8 mouse cellular contexts compared by ENCODE assay signal in genomic region chr4:32985684-32986083, GRCm38 (mm10). TPM values are rescaled to one million over a fixed set of nuclear protein-coding genes. Genes with fewer than 3 reads are reported as not detected.
DNase-seq lines count a peak whose midpoint lies in the region; ATAC-seq and TF ChIP-seq lines count a peak whose summit lies in the region.

No protein-coding gene starts in this region.

- TF ChIP-seq EP300 in stomach, postnatal 0 days (optimal IDR thresholded peaks at IDR 0.05) = no peak

- H3K36me3 ChIP-seq in erythroblast, embryonic 14.5 days (ENCODE audit: control insufficient read depth) = peaks cover 6% of the 10 kb centered on the region; the same call in 1 of the 2 replicates
- H3K36me3 ChIP-seq in stomach, embryonic 15.5 days = no peaks in the 10 kb centered on the region
- no peaks in the 10 kb centered on the region for H3K36me3 ChIP-seq in stomach, postnatal 0 days (ENCODE audit: control insufficient read depth, insufficient read depth, low read length)
- no peaks in the 10 kb centered on the region for H3K36me3 ChIP-seq in midbrain, embryonic 12.5 days

- DNase-seq in stomach, postnatal 0 days (ENCODE audit: low spot score) = no peak
- no peak for DNase-seq in spleen, postnatal 4 days (ENCODE audit: low spot score in 2 of 2)
- no peak for DNase-seq in right cerebral cortex, postnatal 10 days (ENCODE audit: low spot score in 2 of 2)

- H3K27ac ChIP-seq in stomach, embryonic 15.5 days = no peak overlapping the region
- no peak overlapping the region for H3K27ac ChIP-seq in stomach, postnatal 0 days (replicated peaks)
- peak overlapping the region; percentile 70 for H3K27ac ChIP-seq in midbrain, embryonic 12.5 days (replicated peaks)

- peaks cover 83% of the 10 kb centered on the region for H3K4me1 ChIP-seq in erythroblast, embryonic 14.5 days (ENCODE audit: control insufficient read depth)
- H3K4me1 ChIP-seq in stomach, embryonic 15.5 days = no peaks in the 10 kb centered on the region
- H3K4me1 ChIP-seq in stomach, postnatal 0 days (replicated peaks; ENCODE audit: control insufficient read depth, insufficient read depth) = no peaks in the 10 kb centered on the region
- peaks cover 29% of the 10 kb centered on the region for H3K4me1 ChIP-seq in midbrain, embryonic 12.5 days

- 0 out of 2 replicates have a peak overlapping the region, but pooled peaks have one; percentile 98 for H3K4me2 ChIP-seq in stomach, embryonic 15.5 days
- no peak overlapping the region for H3K4me2 ChIP-seq in stomach, postnatal 0 days (replicated peaks; ENCODE audit: low read depth)
- peak overlapping the region; percentile 88 for H3K4me2 ChIP-seq in midbrain, embryonic 12.5 days (replicated peaks)

- ATAC-seq in erythroblast, adult 5-6 weeks (replicated peaks; ENCODE audit: low FRiP score, poor library complexity, severe bottlenecking) = no peak
- ATAC-seq in stomach, embryonic 15.5 days (ENCODE audit: insufficient read depth, low FRiP score, low read depth) = no peak
- ATAC-seq in stomach, postnatal 0 days (ENCODE audit: low FRiP score, low TSS enrichment) = no peak
- ATAC-seq in midbrain, embryonic 12.5 days (ENCODE audit: low FRiP score, low read depth) = no peak
- no peak for ATAC-seq in inflammation-experienced regulatory T-cells, adult 6 months

- no peak overlapping the region for H3K9ac ChIP-seq in stomach, embryonic 15.5 days
- H3K9ac ChIP-seq in stomach, postnatal 0 days (ENCODE audit: low read length) = no peak overlapping the region
- 0 out of 2 replicates have a peak overlapping the region, but pooled peaks have one; percentile 17 for H3K9ac ChIP-seq in midbrain, embryonic 12.5 days (replicated peaks)

- no peak for TF ChIP-seq CTCF in stomach, postnatal 0 days (IDR thresholded peaks at IDR 0.05; ENCODE audit: low read depth)

- peaks cover 14% of the 10 kb centered on the region for H3K9me3 ChIP-seq in erythroblast, embryonic 14.5 days (ENCODE audit: control insufficient read depth, low read length)
- no peaks in the 10 kb centered on the region for H3K9me3 ChIP-seq in stomach, embryonic 15.5 days
- no peaks in the 10 kb centered on the region for H3K9me3 ChIP-seq in stomach, postnatal 0 days (ENCODE audit: control insufficient read depth, low read length)
- H3K9me3 ChIP-seq in midbrain, embryonic 12.5 days = no peaks in the 10 kb centered on the region

- 18% methylated on average over 3 of the region's 3 CpGs for WGBS in stomach, embryonic 15.5 days
- WGBS in stomach, postnatal 0 days = 24% methylated on average over 3 of the region's 3 CpGs
- 2% methylated on average over 3 of the region's 3 CpGs for WGBS in midbrain, embryonic 12.5 days

- H3K27me3 ChIP-seq in erythroblast, embryonic 14.5 days (ENCODE audit: control insufficient read depth) = peaks cover 63% of the 10 kb centered on the region
- H3K27me3 ChIP-seq in stomach, embryonic 15.5 days (replicated peaks) = no peaks in the 10 kb centered on the region
- H3K27me3 ChIP-seq in stomach, postnatal 0 days (ENCODE audit: control insufficient read depth, insufficient read depth, low read length) = no peaks in the 10 kb centered on the region
- peaks cover 11% of the 10 kb centered on the region; the same call in 1 of the 2 replicates for H3K27me3 ChIP-seq in midbrain, embryonic 12.5 days

- H3K4me3 ChIP-seq in erythroblast, embryonic 14.5 days (replicated peaks) = peak overlapping the region; percentile 82
- H3K4me3 ChIP-seq in stomach, embryonic 15.5 days (replicated peaks) = no peak overlapping the region
- no peak overlapping the region for H3K4me3 ChIP-seq in stomach, postnatal 0 days (ENCODE audit: low read depth, low read length)
- peak overlapping the region; percentile 93; the same call in 1 of the 2 replicates for H3K4me3 ChIP-seq in midbrain, embryonic 12.5 days

RNA-seq across cellular contexts. Expression of gene Rragd, which starts 2.8 kb away (rescaled TPM):
- polyA plus RNA-seq in erythroblast, embryonic 14.5 days (2012) = 0.10 and 0.34 TPM in 2 replicates
- total RNA-seq in erythroblast, adult 5-6 weeks (2015; ENCODE audit: low replicate concordance) = 3.8 and 7.1 TPM in 2 replicates
- 10.0 and 19.5 TPM in 2 replicates for total RNA-seq in erythroblast, adult 5-6 weeks (2017; ENCODE audit: low replicate concordance)
- polyA plus RNA-seq in stomach, embryonic 15.5 days (2015; fragmentation: Nextera tagmentation; extraction: Ambion mirVana) = 8.9 and 13.0 TPM in 2 replicates
- 1.7 and 2.8 TPM in 2 replicates for polyA plus RNA-seq in stomach, postnatal 0 days (2015; fragmentation: Nextera tagmentation; extraction: Ambion mirVana)
- polyA plus RNA-seq in midbrain, embryonic 12.5 days (2016; fragmentation: Nextera tagmentation; extraction: Ambion mirVana) = 38.3 and 44.0 TPM in 2 replicates
- polyA plus RNA-seq in inflammation-experienced regulatory T-cells, adult 6 months (2017; shearing (Covaris generic)) = 1 to 10 TPM in 2 of 3 experiments, under 1 TPM in 1; 0.62 to 5.4 (median 4.2) TPM

RNA-seq across cellular contexts. Expression of gene Ankrd6, which starts 35.0 kb away (rescaled TPM):
- polyA plus RNA-seq in erythroblast, embryonic 14.5 days (2012) = 0.01 and 0.03 TPM in 2 replicates
- total RNA-seq in erythroblast, adult 5-6 weeks (2015; ENCODE audit: low replicate concordance) = 0.77 TPM in 1 of 2 replicates, not detected in the other
- 0.42 and 0.77 TPM in 2 replicates for total RNA-seq in erythroblast, adult 5-6 weeks (2017; ENCODE audit: low replicate concordance)
- polyA plus RNA-seq in stomach, embryonic 15.5 days (2015; fragmentation: Nextera tagmentation; extraction: Ambion mirVana) = 4.5 and 5.4 TPM in 2 replicates
- 2.2 and 2.3 TPM in 2 replicates for polyA plus RNA-seq in stomach, postnatal 0 days (2015; fragmentation: Nextera tagmentation; extraction: Ambion mirVana)
- polyA plus RNA-seq in midbrain, embryonic 12.5 days (2016; fragmentation: Nextera tagmentation; extraction: Ambion mirVana) = 36.7 and 39.9 TPM in 2 replicates
- polyA plus RNA-seq in inflammation-experienced regulatory T-cells, adult 6 months (2017; shearing (Covaris generic)) = 1 to 10 TPM; 1.2 to 2.9 (median 2.7) TPM

RNA-seq across cellular contexts. Expression of gene Ube2j1, which starts 45.5 kb away (rescaled TPM):
- polyA plus RNA-seq in erythroblast, embryonic 14.5 days (2012) = 4.8 and 5.6 TPM in 2 replicates
- 18.6 and 23.4 TPM in 2 replicates for total RNA-seq in erythroblast, adult 5-6 weeks (2015; ENCODE audit: low replicate concordance)
- 15.5 and 28.6 TPM in 2 replicates for total RNA-seq in erythroblast, adult 5-6 weeks (2017; ENCODE audit: low replicate concordance)
- 42.3 and 45.4 TPM in 2 replicates for polyA plus RNA-seq in stomach, embryonic 15.5 days (2015; fragmentation: Nextera tagmentation; extraction: Ambion mirVana)
- 35.1 TPM in 2 replicates for polyA plus RNA-seq in stomach, postnatal 0 days (2015; fragmentation: Nextera tagmentation; extraction: Ambion mirVana)
- 51.7 and 55.1 TPM in 2 replicates for polyA plus RNA-seq in midbrain, embryonic 12.5 days (2016; fragmentation: Nextera tagmentation; extraction: Ambion mirVana)
- polyA plus RNA-seq in inflammation-experienced regulatory T-cells, adult 6 months (2017; shearing (Covaris generic)) = 10 to 100 TPM; 33.3 to 58.4 (median 41.7) TPM

Comparison
In these comparisons a context has a peak if more than half of its experiments do, and no peak if none do; other contexts are left out.
1. H3K4me3 ChIP-seq: peak in erythroblast, embryonic 14.5 days (single experiment) and midbrain, embryonic 12.5 days (single experiment); none in stomach, embryonic 15.5 days (single experiment) and stomach, postnatal 0 days (single experiment).